In genomic region chr4:100169683-100170082, GRCm38 (mm10) we compare ENCODE assay signal across 11 mouse cellular contexts.
DNase-seq lines count a peak whose midpoint lies in the region; ATAC-seq lines count a peak whose summit lies in the region.
"Had no signal": no experiment of that assay in that cellular context is flagged by ENCODE, and none has a peak within 500 bp of the region (broad histone marks: within the 10 kb centered on the region; RNA-seq: fewer than 3 reads in every experiment).

No protein-coding gene starts in this region.

- no peak overlapping the region for H3K4me3 ChIP-seq in kidney, embryonic 15.5 days (replicated peaks)
- H3K4me3 ChIP-seq in embryonic facial prominence, embryonic 14.5 days (ENCODE audit: low read depth, low read length) = peak overlapping the region; percentile 21
- no peak overlapping the region for H3K4me3 ChIP-seq in hindbrain, embryonic 10.5 days
- no peak overlapping the region for H3K4me3 ChIP-seq in midbrain, embryonic 11.5 days (ENCODE audit: low read depth, low read length)

- DNase-seq in kidney, adult 18-20 months = no peak
- DNase-seq in embryonic facial prominence, embryonic 14.5 days (ENCODE audit: low spot score) = peak; percentile 54
- no peak for DNase-seq in hindbrain, embryonic 10.5 days (ENCODE audit: low spot score)
- no peak for DNase-seq in midbrain, embryonic 11.5 days (ENCODE audit: low spot score, missing footprints)
- no peak for DNase-seq in urinary bladder, postnatal 25 days (ENCODE audit: low spot score)
- DNase-seq in kidney, postnatal 10 days = no peak
- no peak for DNase-seq in urinary bladder, postnatal 10 days (ENCODE audit: low spot score)
- DNase-seq: adrenal gland, postnatal 25 days; kidney, adult 11 months had no signal

- no peaks in the 10 kb centered on the region for H3K9me3 ChIP-seq in kidney, embryonic 15.5 days (replicated peaks)
- H3K9me3 ChIP-seq in embryonic facial prominence, embryonic 14.5 days (ENCODE audit: control insufficient read depth, low read length) = no peaks in the 10 kb centered on the region
- H3K9me3 ChIP-seq in hindbrain, embryonic 10.5 days = no peaks in the 10 kb centered on the region
- H3K9me3 ChIP-seq in midbrain, embryonic 11.5 days (ENCODE audit: control insufficient read depth, low read length) = no peaks in the 10 kb centered on the region

- H3K27ac ChIP-seq in kidney, embryonic 15.5 days = peak overlapping the region; percentile 79
- H3K27ac ChIP-seq in embryonic facial prominence, embryonic 14.5 days (replicated peaks; ENCODE audit: low read depth, low read length) = peak overlapping the region; percentile 64
- H3K27ac ChIP-seq in hindbrain, embryonic 10.5 days = peak overlapping the region; percentile 74
- H3K27ac ChIP-seq in midbrain, embryonic 11.5 days (ENCODE audit: low read depth, low read length) = no peak overlapping the region
- H3K27ac ChIP-seq: liver, embryonic 14.5 days had no signal

- H3K27me3 ChIP-seq in kidney, embryonic 15.5 days = no peaks in the 10 kb centered on the region
- no peaks in the 10 kb centered on the region for H3K27me3 ChIP-seq in embryonic facial prominence, embryonic 14.5 days (replicated peaks; ENCODE audit: control insufficient read depth, insufficient read depth, low read length)
- no peaks in the 10 kb centered on the region for H3K27me3 ChIP-seq in hindbrain, embryonic 10.5 days (ENCODE audit: insufficient read depth, poor library complexity, severe bottlenecking)
- H3K27me3 ChIP-seq in midbrain, embryonic 11.5 days (ENCODE audit: control insufficient read depth, insufficient read depth, low read length) = 0 out of 2 replicates have a peak, but pooled peaks cover 2% of the 10 kb centered on the region

- ATAC-seq in kidney, embryonic 15.5 days (replicated peaks; ENCODE audit: low FRiP score) = 0 out of 2 replicates have a peak, but pooled peaks have one; percentile 19
- peak; percentile 62 for ATAC-seq in embryonic facial prominence, embryonic 14.5 days (ENCODE audit: low read depth)
- peak; percentile 48; the same call in 1 of the 2 replicates for ATAC-seq in midbrain, embryonic 11.5 days (ENCODE audit: low FRiP score)

- 51% methylated on average over 5 of the region's 5 CpGs for WGBS in kidney, embryonic 15.5 days
- WGBS in embryonic facial prominence, embryonic 14.5 days = 40% methylated on average over 5 of the region's 5 CpGs
- 73% methylated on average over 5 of the region's 5 CpGs for WGBS in hindbrain, embryonic 10.5 days
- WGBS in midbrain, embryonic 11.5 days = 77% methylated on average over 5 of the region's 5 CpGs

- no peak overlapping the region for H3K9ac ChIP-seq in kidney, embryonic 15.5 days
- peak overlapping the region; percentile 46; the same call in 1 of the 2 replicates for H3K9ac ChIP-seq in embryonic facial prominence, embryonic 14.5 days (ENCODE audit: low read depth, low read length)
- no peak overlapping the region for H3K9ac ChIP-seq in midbrain, embryonic 11.5 days (ENCODE audit: low read length)
- H3K9ac ChIP-seq: liver, embryonic 14.5 days had no signal

- peak overlapping the region; percentile 42; the same call in 1 of the 2 replicates for H3K4me2 ChIP-seq in kidney, embryonic 15.5 days
- H3K4me2 ChIP-seq in embryonic facial prominence, embryonic 14.5 days (ENCODE audit: low read depth, low read length) = peak overlapping the region; percentile 50
- H3K4me2 ChIP-seq in midbrain, embryonic 11.5 days = no peak overlapping the region

- peaks cover 65% of the 10 kb centered on the region for H3K4me1 ChIP-seq in kidney, embryonic 15.5 days
- peaks cover 26% of the 10 kb centered on the region for H3K4me1 ChIP-seq in embryonic facial prominence, embryonic 14.5 days (ENCODE audit: control insufficient read depth, insufficient read depth, low read length)
- peaks cover 59% of the 10 kb centered on the region for H3K4me1 ChIP-seq in hindbrain, embryonic 10.5 days (replicated peaks)
- H3K4me1 ChIP-seq in midbrain, embryonic 11.5 days (ENCODE audit: control insufficient read depth, insufficient read depth, low read length) = peaks cover 7% of the 10 kb centered on the region; the same call in 1 of the 2 replicates

- H3K36me3 ChIP-seq in kidney, embryonic 15.5 days = no peaks in the 10 kb centered on the region
- no peaks in the 10 kb centered on the region for H3K36me3 ChIP-seq in embryonic facial prominence, embryonic 14.5 days (ENCODE audit: control insufficient read depth, insufficient read depth, low read length)
- H3K36me3 ChIP-seq in hindbrain, embryonic 10.5 days = no peaks in the 10 kb centered on the region
- no peaks in the 10 kb centered on the region for H3K36me3 ChIP-seq in midbrain, embryonic 11.5 days (ENCODE audit: control insufficient read depth, insufficient read depth, low read length)
